Mouse (Mus musculus): Measurements from ENCODE around the gene Id3. TPM values are rescaled to one million over a fixed set of nuclear protein-coding genes. Genes with fewer than 3 reads are reported as not detected.

Id3 gene
- total and polyA plus RNA-seq, 2 experiments from 2014 or later, result 156 to 208 TPM

- TF ChIP-seq CTCF (IDR thresholded peaks at IDR 0.05), result peak; percentile 54
- peak overlapping the region; percentile 45 for H3K4me3 ChIP-seq (ENCODE audit: low read depth, low read length)
- H3K9ac ChIP-seq (replicated peaks; ENCODE audit: low read length, poor library complexity, severe bottlenecking), result peak overlapping the region; percentile 64; the same call in 1 of the 2 replicates
- ATAC-seq (ENCODE audit: low FRiP score), result no peak
- 0 out of 2 replicates have a peak, but pooled peaks cover 12% of the 10 kb centered on the region for H3K4me1 ChIP-seq (ENCODE audit: insufficient read depth, low read length)
- peak overlapping the region; percentile 91 for H3K4me2 ChIP-seq (ENCODE audit: low read depth, low read length, poor library complexity, severe bottlenecking)
- no peaks in the 10 kb centered on the region for H3K36me3 ChIP-seq (ENCODE audit: insufficient read depth, low read length)
- H3K27me3 ChIP-seq (ENCODE audit: insufficient read depth, low read length), result no peaks in the 10 kb centered on the region
- H3K27ac ChIP-seq (ENCODE audit: low read depth, low read length), result peak overlapping the region; percentile 80
- WGBS, result 30% methylated on average over 9 of the region's 9 CpGs
- no peaks in the 10 kb centered on the region for H3K9me3 ChIP-seq (ENCODE audit: low read length)
- DNase-seq (ENCODE audit: low spot score), result peak; percentile 71
Observed at GRCm38 (mm10) chr4:136135874-136136728, 7.2 kb upstream of the Id3 start.

GRCm38 (mm10) chr4:136139326-136140110 is 3.8 kb upstream of the Id3 start:
- 0 out of 2 replicates have a peak overlapping the region, but pooled peaks have one; percentile 7 for H3K27ac ChIP-seq (ENCODE audit: low read depth, low read length)
- H3K4me2 ChIP-seq (ENCODE audit: low read depth, low read length, poor library complexity, severe bottlenecking), result 0 out of 2 replicates have a peak overlapping the region, but pooled peaks have one; percentile 64
- peaks cover 10% of the 10 kb centered on the region for H3K27me3 ChIP-seq (ENCODE audit: insufficient read depth, low read length)
- 0 out of 2 replicates have a peak, but pooled peaks cover 16% of the 10 kb centered on the region for H3K4me1 ChIP-seq (ENCODE audit: insufficient read depth, low read length)
- no peak overlapping the region for H3K9ac ChIP-seq (replicated peaks; ENCODE audit: low read length, poor library complexity, severe bottlenecking)
- DNase-seq (ENCODE audit: low spot score), result no peak
- H3K36me3 ChIP-seq (ENCODE audit: insufficient read depth, low read length), result no peaks in the 10 kb centered on the region
- ATAC-seq (ENCODE audit: low FRiP score), result no peak
- no peak for TF ChIP-seq CTCF (IDR thresholded peaks at IDR 0.05)
- H3K9me3 ChIP-seq (ENCODE audit: low read length), result no peaks in the 10 kb centered on the region
- H3K4me3 ChIP-seq (ENCODE audit: low read depth, low read length), result no peak overlapping the region
- WGBS, result 53% methylated on average over 17 of the region's 17 CpGs

- H3K4me1 ChIP-seq (ENCODE audit: insufficient read depth, low read length), result 0 out of 2 replicates have a peak, but pooled peaks cover 10% of the 10 kb centered on the region
- ATAC-seq (ENCODE audit: low FRiP score) (peak; percentile 84), DNase-seq (ENCODE audit: low spot score) (peak; percentile 93)
- no peaks in the 10 kb centered on the region for H3K9me3 ChIP-seq (ENCODE audit: low read length)
- H3K27ac ChIP-seq (ENCODE audit: low read depth, low read length), result peak overlapping the region; percentile 62
- 8% methylated on average over 31 of the region's 31 CpGs for WGBS
- H3K36me3 ChIP-seq (ENCODE audit: insufficient read depth, low read length), result no peaks in the 10 kb centered on the region
- H3K27me3 ChIP-seq (ENCODE audit: insufficient read depth, low read length), result peaks cover 10% of the 10 kb centered on the region
- H3K9ac ChIP-seq (replicated peaks; ENCODE audit: low read length, poor library complexity, severe bottlenecking), result peak overlapping the region; percentile 24; the same call in 1 of the 2 replicates
- peak overlapping the region; percentile 64 for H3K4me2 ChIP-seq (ENCODE audit: low read depth, low read length, poor library complexity, severe bottlenecking)
- peak; percentile 36 for TF ChIP-seq CTCF (IDR thresholded peaks at IDR 0.05)
- peak overlapping the region; percentile 30; the same call in 1 of the 2 replicates for H3K4me3 ChIP-seq (ENCODE audit: low read depth, low read length)
Observed at GRCm38 (mm10) chr4:136140327-136141250, 2.7 kb upstream of the Id3 start.

GRCm38 (mm10) chr4:136142267-136143192 is 767 bp upstream of the Id3 start:
- H3K36me3 ChIP-seq (ENCODE audit: insufficient read depth, low read length), result no peaks in the 10 kb centered on the region
- H3K27ac ChIP-seq (ENCODE audit: low read depth, low read length), result peak overlapping the region; percentile 69
- no peaks in the 10 kb centered on the region for H3K9me3 ChIP-seq (ENCODE audit: low read length)
- H3K4me3 ChIP-seq (ENCODE audit: low read depth, low read length), result no peak overlapping the region; the same call in 1 of the 2 replicates
- peaks cover 7% of the 10 kb centered on the region; the same call in 1 of the 2 replicates for H3K4me1 ChIP-seq (ENCODE audit: insufficient read depth, low read length)
- WGBS, result 9% methylated on average over 17 of the region's 17 CpGs
- no peak for TF ChIP-seq CTCF (IDR thresholded peaks at IDR 0.05)
- no peak for DNase-seq (ENCODE audit: low spot score)
- H3K9ac ChIP-seq (replicated peaks; ENCODE audit: low read length, poor library complexity, severe bottlenecking), result no peak overlapping the region
- no peak for ATAC-seq (ENCODE audit: low FRiP score)
- H3K27me3 ChIP-seq (ENCODE audit: insufficient read depth, low read length), result peaks cover 10% of the 10 kb centered on the region
- H3K4me2 ChIP-seq (ENCODE audit: low read depth, low read length, poor library complexity, severe bottlenecking), result peak overlapping the region; percentile 62

Measured in midbrain, postnatal 0 days (tissue).